Mouse (Mus musculus): ENCODE measurements around the gene Trdmt1.

GRCm38 (mm10) chr2:13529253-13529933, 15.1 kb downstream of the Trdmt1 start:
- TF ChIP-seq CTCF (IDR thresholded peaks at IDR 0.05; ENCODE audit: borderline replicate concordance, insufficient read depth, low read depth, low read length): no peak
- no peak for TF ChIP-seq POLR2A (IDR thresholded peaks at IDR 0.05; ENCODE audit: borderline replicate concordance, insufficient read depth, low read length)

Measured in cerebellum, adult 2 months (tissue).